Mouse (Mus musculus) c-Kit-positive CD71-positive TER-119-negative erythroid progenitor cells, embryonic 14.5 days (primary cell): ENCODE data around the gene Fcgrt.
"Not testable (repeated sequence)": the region's sequence is repeated elsewhere in the genome, so short reads cannot be mapped to it uniquely, and the experiment has no call there.

ENCODE experiments used
- DNase-seq: peaks from one replicate; pipeline ENCODE4 v3.0.0-alpha.2; 2013; ENCODE audit warnings: low read depth

The Fcgrt gene

GRCm38 (mm10) chr7:45110089-45110488 is 6.4 kb upstream of the Fcgrt start:
- DNase-seq, result not testable (repeated sequence)

GRCm38 (mm10) chr7:45107052-45107645 is 3.5 kb upstream of the Fcgrt start:
- DNase-seq, result no peak

GRCm38 (mm10) chr7:45106441-45106840 is 2.8 kb upstream of the Fcgrt start:
- no peak for DNase-seq

- no peak for DNase-seq
Measured at GRCm38 (mm10) chr7:45105491-45105890, 1.8 kb upstream of the Fcgrt start.

- DNase-seq, result no peak
Measured at GRCm38 (mm10) chr7:45104941-45105340, 1.3 kb upstream of the Fcgrt start.

GRCm38 (mm10) chr7:45102940-45103585 is 588 bp downstream of the Fcgrt start:
- no peak for DNase-seq

GRCm38 (mm10) chr7:45102441-45102840 is 1.2 kb downstream of the Fcgrt start:
- no peak for DNase-seq

- no peak for DNase-seq
Measured at GRCm38 (mm10) chr7:45100046-45100445, 3.6 kb downstream of the Fcgrt start.

- DNase-seq, result no peak
Measured at GRCm38 (mm10) chr7:45098541-45099240, 5.0 kb downstream of the Fcgrt start.

- DNase-seq, result no peak
Measured at GRCm38 (mm10) chr7:45097479-45097878, 6.2 kb downstream of the Fcgrt start.

- not testable (repeated sequence) for DNase-seq
Measured at GRCm38 (mm10) chr7:45095965-45096364, 7.7 kb downstream of the Fcgrt start.

GRCm38 (mm10) chr7:45095367-45095766 is 8.3 kb downstream of the Fcgrt start:
- DNase-seq, result no peak

GRCm38 (mm10) chr7:45094121-45094520 is 9.5 kb downstream of the Fcgrt start:
- no peak for DNase-seq

- DNase-seq, result no peak
Measured at GRCm38 (mm10) chr7:45093516-45093905, 10.1 kb downstream of the Fcgrt start.

GRCm38 (mm10) chr7:45092828-45093515 is 10.7 kb downstream of the Fcgrt start:
- no peak for DNase-seq

- peak; percentile 65 for DNase-seq
Measured at GRCm38 (mm10) chr7:45092048-45092447, 11.6 kb downstream of the Fcgrt start, which contains the start of gene Rcn3. TSS of gene Rcn3 (minus strand) at chr7:45092221.

GRCm38 (mm10) chr7:45091001-45091990 is 12.4 kb downstream of the Fcgrt start:
- no peak for DNase-seq

- no peak for DNase-seq
Measured at GRCm38 (mm10) chr7:45090251-45090977, 13.2 kb downstream of the Fcgrt start.

- DNase-seq, result no peak
Measured at GRCm38 (mm10) chr7:45088597-45088996, 15.1 kb downstream of the Fcgrt start.

GRCm38 (mm10) chr7:45086084-45086483 is 17.6 kb downstream of the Fcgrt start:
- no peak for DNase-seq
